Mouse (Mus musculus): ENCODE data around the gene Rnf207. TPM values are rescaled to one million over a fixed set of nuclear protein-coding genes. Genes with fewer than 3 reads are reported as not detected.
A peak's percentile ranks its signal among the peaks of the same experiment; 100 is the strongest.

Gene Rnf207
- 0.66 and 0.84 TPM in 2 replicates for polyA plus RNA-seq (2015; fragmentation: Nextera tagmentation; extraction: Ambion mirVana)

DNA sequence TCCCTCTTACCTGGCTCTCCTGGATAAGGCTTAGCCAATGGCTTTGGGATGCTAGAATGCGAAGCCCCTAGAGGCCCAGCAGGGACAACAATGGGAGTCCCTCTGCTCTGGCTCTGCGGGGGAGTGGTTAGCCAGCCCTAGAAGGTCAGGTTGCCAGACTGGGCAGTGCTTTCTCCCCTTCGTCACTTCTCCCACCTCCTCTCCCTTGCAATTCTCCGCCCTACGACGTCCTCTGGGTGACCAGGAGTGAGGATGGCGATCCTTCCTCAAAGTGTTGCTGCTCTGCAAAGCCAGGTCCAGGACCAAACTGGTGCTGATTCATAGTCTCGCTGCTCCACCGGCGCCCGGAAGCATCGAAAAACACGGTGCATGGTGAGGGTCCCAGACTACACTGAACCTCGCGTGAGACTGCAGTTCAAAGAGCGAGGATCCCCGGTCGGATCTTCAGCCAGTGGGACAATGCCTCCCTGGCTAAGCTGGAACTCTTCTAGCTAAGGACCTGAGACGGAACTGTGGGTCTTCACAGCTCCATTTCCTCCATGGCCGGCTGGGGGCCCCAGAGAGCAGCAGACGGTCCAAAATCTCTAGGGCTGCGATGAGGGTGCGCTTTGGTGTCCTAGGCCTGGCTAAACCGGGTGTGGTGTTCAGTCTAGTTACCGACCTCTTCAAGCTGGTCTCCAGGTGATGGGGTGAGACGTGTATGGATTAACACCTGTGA, at the start of gene Rnf207:
TSS of gene Rnf207 (minus strand) at position 477 of the 718 bp plus-strand sequence.
- H3K27me3 ChIP-seq (ENCODE audit: control insufficient read depth, insufficient read depth, low read length), result peaks cover 38% of the 10 kb centered on the region
- H3K9ac ChIP-seq (ENCODE audit: low read length), result peak within 1 kb of the TSS; percentile 33
- WGBS, result 5% methylated on average over 26 of the region's 26 CpGs
- H3K27ac ChIP-seq (ENCODE audit: low read length), result no peak within 1 kb of the TSS
- H3K36me3 ChIP-seq (ENCODE audit: control insufficient read depth, insufficient read depth, low read length), result no peaks in the 10 kb centered on the region
- no peaks in the 10 kb centered on the region for H3K9me3 ChIP-seq (replicated peaks; ENCODE audit: control insufficient read depth, low read length)
- H3K4me1 ChIP-seq (ENCODE audit: control insufficient read depth, insufficient read depth, low read length), result peaks cover 7% of the 10 kb centered on the region
- H3K4me2 ChIP-seq (ENCODE audit: low read depth, low read length), result peak within 1 kb of the TSS; percentile 35
- ATAC-seq (ENCODE audit: insufficient read depth, low FRiP score), result no peak
- peak within 1 kb of the TSS; percentile 20; the same call in 1 of the 2 replicates for H3K4me3 ChIP-seq (replicated peaks; ENCODE audit: low read length)

DNA sequence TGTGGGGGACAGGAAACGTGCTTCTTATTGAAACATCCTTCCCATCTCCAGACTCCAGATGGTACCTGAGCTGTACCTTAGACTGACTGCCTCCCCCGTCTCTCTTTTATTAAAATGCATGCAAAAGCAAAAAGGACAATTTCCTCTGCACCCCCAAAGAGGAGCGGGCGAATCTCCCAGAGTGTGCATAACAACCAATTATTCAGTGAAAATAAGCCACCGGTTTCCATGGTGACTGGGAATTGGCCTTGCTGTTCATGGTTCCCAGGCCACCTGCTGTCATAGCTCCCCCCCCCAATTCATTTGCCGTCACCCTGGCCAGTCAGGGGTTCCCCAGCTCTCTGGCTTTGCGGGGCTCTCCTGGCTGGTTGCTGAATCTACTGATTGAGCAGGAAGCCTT, 46.4 kb upstream of the Rnf207 start:
- no peaks in the 10 kb centered on the region for H3K4me1 ChIP-seq (ENCODE audit: control insufficient read depth, insufficient read depth, low read length)
- H3K36me3 ChIP-seq (ENCODE audit: control insufficient read depth, insufficient read depth, low read length), result no peaks in the 10 kb centered on the region
- no peak overlapping the region for H3K4me2 ChIP-seq (ENCODE audit: low read depth, low read length)
- no peaks in the 10 kb centered on the region for H3K9me3 ChIP-seq (replicated peaks; ENCODE audit: control insufficient read depth, low read length)
- no peak overlapping the region for H3K27ac ChIP-seq (ENCODE audit: low read length)
- 72% methylated on average over 7 of the region's 7 CpGs for WGBS
- H3K27me3 ChIP-seq (ENCODE audit: control insufficient read depth, insufficient read depth, low read length), result no peaks in the 10 kb centered on the region
- H3K4me3 ChIP-seq (replicated peaks; ENCODE audit: low read length), result no peak overlapping the region
- no peak overlapping the region for H3K9ac ChIP-seq (ENCODE audit: low read length)
- ATAC-seq (ENCODE audit: insufficient read depth, low FRiP score), result no peak

DNA sequence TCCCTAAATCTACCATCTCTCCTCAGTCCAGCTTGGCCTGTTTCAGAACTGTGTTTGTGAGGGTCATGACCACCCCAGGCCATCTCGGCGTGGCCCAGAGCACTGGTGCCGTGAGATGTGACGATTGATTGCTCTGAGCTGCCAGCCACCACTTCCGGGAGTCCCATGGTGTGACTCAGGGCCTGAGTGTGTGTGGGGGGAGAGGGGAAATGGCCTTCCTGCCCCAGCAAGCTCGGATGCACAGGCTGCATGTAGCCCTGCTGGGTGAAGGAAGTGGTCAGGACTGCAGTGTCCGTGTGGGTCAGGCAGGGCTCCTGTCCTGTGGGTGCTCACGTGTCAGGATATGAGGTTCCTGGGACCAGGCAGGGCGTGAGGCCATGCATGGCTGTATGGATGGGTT, 43.4 kb upstream of the Rnf207 start:
- H3K36me3 ChIP-seq (ENCODE audit: control insufficient read depth, insufficient read depth, low read length), result no peaks in the 10 kb centered on the region
- H3K4me2 ChIP-seq (ENCODE audit: low read depth, low read length), result no peak overlapping the region
- H3K27me3 ChIP-seq (ENCODE audit: control insufficient read depth, insufficient read depth, low read length), result no peaks in the 10 kb centered on the region
- H3K9me3 ChIP-seq (replicated peaks; ENCODE audit: control insufficient read depth, low read length), result no peaks in the 10 kb centered on the region
- no peaks in the 10 kb centered on the region for H3K4me1 ChIP-seq (ENCODE audit: control insufficient read depth, insufficient read depth, low read length)
- H3K27ac ChIP-seq (ENCODE audit: low read length), result no peak overlapping the region
- 46% methylated on average over 9 of the region's 9 CpGs for WGBS
- H3K4me3 ChIP-seq (replicated peaks; ENCODE audit: low read length), result no peak overlapping the region
- no peak overlapping the region for H3K9ac ChIP-seq (ENCODE audit: low read length)
- ATAC-seq (ENCODE audit: insufficient read depth, low FRiP score), result no peak

DNA sequence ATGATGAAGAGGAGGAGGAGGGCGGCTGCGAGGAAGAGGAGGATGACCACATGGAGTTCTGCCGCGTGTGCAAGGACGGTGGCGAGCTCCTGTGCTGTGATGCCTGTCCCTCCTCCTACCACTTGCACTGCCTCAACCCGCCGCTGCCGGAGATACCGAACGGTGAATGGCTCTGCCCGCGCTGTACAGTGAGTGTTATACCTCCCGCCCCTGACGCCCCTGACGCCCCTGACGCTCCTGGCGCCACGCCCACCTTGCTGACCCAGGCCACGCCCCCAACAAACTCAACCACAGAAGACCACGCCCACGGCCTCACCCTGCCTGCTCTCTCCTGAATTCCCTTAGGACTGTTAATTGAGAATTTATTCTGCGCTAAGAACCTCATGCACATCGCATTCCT, 42.1 kb upstream of the Rnf207 start:
- no peaks in the 10 kb centered on the region for H3K27me3 ChIP-seq (ENCODE audit: control insufficient read depth, insufficient read depth, low read length)
- no peaks in the 10 kb centered on the region for H3K4me1 ChIP-seq (ENCODE audit: control insufficient read depth, insufficient read depth, low read length)
- peak; percentile 67; the same call in 1 of the 2 replicates for ATAC-seq (ENCODE audit: insufficient read depth, low FRiP score)
- no peak overlapping the region for H3K9ac ChIP-seq (ENCODE audit: low read length)
- peak overlapping the region; percentile 6; the same call in 1 of the 2 replicates for H3K4me3 ChIP-seq (replicated peaks; ENCODE audit: low read length)
- WGBS, result 4% methylated on average over 24 of the region's 24 CpGs
- no peaks in the 10 kb centered on the region for H3K36me3 ChIP-seq (ENCODE audit: control insufficient read depth, insufficient read depth, low read length)
- H3K9me3 ChIP-seq (replicated peaks; ENCODE audit: control insufficient read depth, low read length), result no peaks in the 10 kb centered on the region
- no peak overlapping the region for H3K27ac ChIP-seq (ENCODE audit: low read length)
- peak overlapping the region; percentile 38 for H3K4me2 ChIP-seq (ENCODE audit: low read depth, low read length)

DNA sequence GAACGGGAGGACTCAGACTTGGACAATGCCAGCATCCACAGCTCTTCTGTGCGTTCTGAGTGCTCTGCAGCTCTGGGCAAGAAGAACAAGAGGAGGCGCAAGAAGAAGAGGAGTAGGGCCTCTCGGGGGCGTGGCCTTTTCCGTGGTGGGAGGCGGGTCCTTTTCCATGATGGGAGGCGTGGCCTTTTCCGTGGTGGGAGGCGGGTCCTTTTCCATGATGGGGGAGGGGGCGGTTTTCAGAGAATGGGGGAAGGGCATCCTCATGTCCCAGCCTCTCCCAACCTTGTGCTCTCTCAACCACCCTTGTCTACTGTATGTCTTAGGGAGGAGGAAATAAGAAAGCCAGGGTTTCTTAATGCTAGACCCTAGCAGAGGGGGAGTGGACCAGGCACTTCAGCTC, 40.9 kb upstream of the Rnf207 start:
- no peak overlapping the region for H3K9ac ChIP-seq (ENCODE audit: low read length)
- WGBS, result 7% methylated on average over 11 of the region's 11 CpGs

DNA sequence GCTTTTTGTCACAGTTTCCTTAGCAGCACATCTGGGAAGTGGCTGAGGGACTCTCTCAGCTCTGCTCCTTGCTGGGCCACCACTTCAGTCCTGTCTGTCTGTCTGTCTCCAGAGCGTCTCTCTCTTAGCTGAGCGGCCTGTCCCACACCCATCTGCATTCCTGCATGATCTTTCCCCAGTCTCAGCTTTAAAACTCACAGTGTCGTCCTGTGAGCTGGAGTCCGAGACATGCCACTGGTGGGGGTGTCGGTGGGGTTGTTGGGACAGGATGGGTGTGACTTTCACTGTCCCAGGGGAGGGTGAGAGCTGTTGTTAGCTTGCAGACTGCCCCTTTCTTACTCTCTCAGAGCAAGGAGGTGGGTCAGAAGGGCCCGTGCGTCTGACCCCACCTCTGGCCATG, 36.9 kb upstream of the Rnf207 start:
- H3K4me2 ChIP-seq (ENCODE audit: low read depth, low read length), result no peak overlapping the region
- no peak overlapping the region for H3K9ac ChIP-seq (ENCODE audit: low read length)
- peaks cover 10% of the 10 kb centered on the region; the same call in 1 of the 2 replicates for H3K27me3 ChIP-seq (ENCODE audit: control insufficient read depth, insufficient read depth, low read length)
- no peaks in the 10 kb centered on the region for H3K9me3 ChIP-seq (replicated peaks; ENCODE audit: control insufficient read depth, low read length)
- H3K27ac ChIP-seq (ENCODE audit: low read length), result no peak overlapping the region
- no peak overlapping the region for H3K4me3 ChIP-seq (replicated peaks; ENCODE audit: low read length)
- no peak for ATAC-seq (ENCODE audit: insufficient read depth, low FRiP score)
- H3K4me1 ChIP-seq (ENCODE audit: control insufficient read depth, insufficient read depth, low read length), result no peaks in the 10 kb centered on the region
- no peaks in the 10 kb centered on the region for H3K36me3 ChIP-seq (ENCODE audit: control insufficient read depth, insufficient read depth, low read length)
- 74% methylated on average over 7 of the region's 7 CpGs for WGBS

More for the DNA sequence above, 40.9 kb upstream of the Rnf207 start:
- Histone ChIP-seq H3K27ac (ENCODE audit: low read length) (no peak overlapping the region), H3K4me1 (ENCODE audit: control insufficient read depth, insufficient read depth, low read length) (no peaks in the 10 kb centered on the region), H3K27me3 (ENCODE audit: control insufficient read depth, insufficient read depth, low read length) (no peaks in the 10 kb centered on the region), H3K9me3 (replicated peaks; ENCODE audit: control insufficient read depth, low read length) (no peaks in the 10 kb centered on the region), H3K4me3 (replicated peaks; ENCODE audit: low read length) (no peak overlapping the region), H3K36me3 (ENCODE audit: control insufficient read depth, insufficient read depth, low read length) (no peaks in the 10 kb centered on the region), H3K4me2 (ENCODE audit: low read depth, low read length) (no peak overlapping the region)
- ATAC-seq (ENCODE audit: insufficient read depth, low FRiP score), result no peak

DNA sequence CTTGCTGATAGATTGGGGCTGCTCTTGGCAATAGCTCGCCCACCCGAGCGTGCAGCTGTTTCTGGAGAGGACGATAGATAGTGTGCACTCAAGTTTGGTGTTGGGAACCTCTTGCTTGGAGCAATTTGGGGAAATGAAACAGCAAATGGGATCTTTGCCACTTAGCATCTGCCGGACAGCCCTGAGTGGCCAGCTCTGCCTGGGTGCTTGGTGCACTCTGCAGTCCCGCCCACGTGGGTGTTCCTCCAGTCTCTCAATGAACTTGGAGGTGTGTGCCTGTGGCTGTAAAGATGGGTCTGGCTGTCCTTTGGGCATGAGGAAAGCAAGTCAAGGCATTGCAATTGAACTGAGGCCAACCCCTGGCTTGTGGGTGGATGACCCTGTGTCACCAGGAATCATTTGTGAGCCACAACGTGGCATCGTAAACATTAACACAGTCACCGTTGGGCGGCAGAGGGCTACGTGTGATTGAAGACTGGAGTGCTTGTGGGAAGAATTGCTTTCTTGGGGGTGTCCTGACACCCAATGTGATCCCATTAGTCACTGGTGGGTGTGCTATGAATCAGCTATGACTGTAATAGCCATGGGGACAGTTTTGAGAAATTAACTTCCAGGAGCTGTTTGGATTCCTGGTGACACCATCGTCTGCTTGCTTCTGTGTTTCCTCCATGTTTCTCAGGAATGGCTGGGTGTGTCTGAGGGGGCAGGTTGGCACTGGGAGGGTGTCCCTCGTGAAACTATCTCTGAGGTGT, 35.3 kb upstream of the Rnf207 start:
- no peak overlapping the region for H3K27ac ChIP-seq (ENCODE audit: low read length)
- H3K4me3 ChIP-seq (replicated peaks; ENCODE audit: low read length), result no peak overlapping the region
- H3K4me1 ChIP-seq (ENCODE audit: control insufficient read depth, insufficient read depth, low read length), result no peaks in the 10 kb centered on the region
- no peaks in the 10 kb centered on the region for H3K9me3 ChIP-seq (replicated peaks; ENCODE audit: control insufficient read depth, low read length)
- no peaks in the 10 kb centered on the region for H3K36me3 ChIP-seq (ENCODE audit: control insufficient read depth, insufficient read depth, low read length)
- no peak overlapping the region for H3K4me2 ChIP-seq (ENCODE audit: low read depth, low read length)
- peaks cover 14% of the 10 kb centered on the region; the same call in 1 of the 2 replicates for H3K27me3 ChIP-seq (ENCODE audit: control insufficient read depth, insufficient read depth, low read length)
- WGBS, result 71% methylated on average over 14 of the region's 14 CpGs
- H3K9ac ChIP-seq (ENCODE audit: low read length), result no peak overlapping the region
- no peak for ATAC-seq (ENCODE audit: insufficient read depth, low FRiP score)

DNA sequence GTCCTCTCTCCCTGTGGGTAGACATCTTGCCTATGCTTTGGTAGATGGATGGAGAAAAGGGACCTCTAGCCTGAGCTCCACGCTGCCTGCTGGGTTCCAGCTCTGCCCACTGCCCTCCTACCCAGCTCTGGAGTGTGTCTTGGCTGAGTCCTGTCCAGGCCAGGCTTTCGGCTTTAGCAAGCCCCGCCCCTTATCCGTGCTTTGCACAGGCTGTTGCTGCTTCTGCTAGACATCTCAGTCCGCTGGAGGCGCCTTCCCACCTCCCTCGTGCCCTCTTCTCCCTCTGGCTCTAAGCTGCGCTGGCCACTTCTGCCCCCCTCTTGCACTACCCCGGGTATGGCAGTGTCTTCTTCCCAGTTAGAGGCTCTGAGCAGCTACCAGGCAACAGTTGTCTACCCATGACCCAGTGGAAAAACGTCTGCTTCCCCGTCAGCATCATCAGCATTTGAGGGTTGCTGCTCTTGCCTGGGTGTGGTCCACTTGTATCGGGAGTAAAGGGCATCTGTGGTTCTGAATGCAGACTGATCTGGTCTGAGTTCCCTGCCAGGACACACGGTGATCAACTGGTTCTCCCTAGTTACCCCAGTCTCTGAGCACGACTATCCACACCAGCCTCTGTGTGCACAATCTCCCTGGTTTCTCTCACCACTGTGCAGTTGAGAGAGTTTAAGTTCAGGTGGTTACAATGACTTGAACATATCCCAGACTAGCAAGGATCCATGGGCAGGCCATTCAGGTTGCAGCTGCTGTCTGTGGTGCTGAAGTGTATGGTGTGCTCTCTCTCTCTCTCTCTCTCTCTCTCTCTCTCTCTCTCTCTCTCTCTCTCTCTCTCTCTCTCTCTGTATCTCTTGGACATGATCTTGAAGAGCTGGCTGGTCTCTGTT, 32.9 kb upstream of the Rnf207 start:
- ATAC-seq (ENCODE audit: insufficient read depth, low FRiP score), result peak; percentile 56
- no peak overlapping the region for H3K27ac ChIP-seq (ENCODE audit: low read length)
- no peak overlapping the region for H3K9ac ChIP-seq (ENCODE audit: low read length)

More for the DNA sequence above, 32.9 kb upstream of the Rnf207 start:
- H3K4me3 ChIP-seq (replicated peaks; ENCODE audit: low read length), result no peak overlapping the region
- no peaks in the 10 kb centered on the region for H3K4me1 ChIP-seq (ENCODE audit: control insufficient read depth, insufficient read depth, low read length)
- no peaks in the 10 kb centered on the region for H3K36me3 ChIP-seq (ENCODE audit: control insufficient read depth, insufficient read depth, low read length)
- peaks cover 14% of the 10 kb centered on the region; the same call in 1 of the 2 replicates for H3K27me3 ChIP-seq (ENCODE audit: control insufficient read depth, insufficient read depth, low read length)
- WGBS, result 12% methylated on average over 14 of the region's 14 CpGs
- H3K4me2 ChIP-seq (ENCODE audit: low read depth, low read length), result no peak overlapping the region
- H3K9me3 ChIP-seq (replicated peaks; ENCODE audit: control insufficient read depth, low read length), result no peaks in the 10 kb centered on the region

All from stomach, embryonic 16.5 days (tissue).